Mouse (Mus musculus) layer of hippocampus, postnatal 14 days (tissue): Measurements from ENCODE around the gene Gm10647. TPM values are rescaled to one million over a fixed set of nuclear protein-coding genes. Genes with fewer than 3 reads are reported as not detected.
"Not testable (repeated sequence)": the region's sequence is repeated elsewhere in the genome, so short reads cannot be mapped to it uniquely, and the experiment has no call there.

Experiments
- DNase-seq, 2 experiments: peaks; one replicate each; pipeline ENCODE4 v3.0.0; 2021 to 2022; ENCODE audit warnings: low spot score in 2 of 2, mixed read lengths in 1 of 2
- long read RNA-seq, 2 experiments: library from polyadenylated mRNA; stranded (forward); transcript quantifications; one replicate each; pipeline ENCODE4 v2.0.0; 2021
- total RNA-seq, 2 experiments: library from RNA; stranded (reverse); gene quantifications; 2 replicates each; pipeline ENCODE4 v1.2.3; 2021

Gm10647 gene
- total RNA-seq: under 1 TPM; 0.48 to 0.67 TPM
- long read RNA-seq, experiment 1: 0 reads
- long read RNA-seq, experiment 2: 0 reads

- DNase-seq: no peak
Measured at GRCm38 (mm10) chr9:66796739-66797138, at the start of gene Gm10647. TSS of gene Gm10647 (plus strand) at chr9:66797039.

DNA sequence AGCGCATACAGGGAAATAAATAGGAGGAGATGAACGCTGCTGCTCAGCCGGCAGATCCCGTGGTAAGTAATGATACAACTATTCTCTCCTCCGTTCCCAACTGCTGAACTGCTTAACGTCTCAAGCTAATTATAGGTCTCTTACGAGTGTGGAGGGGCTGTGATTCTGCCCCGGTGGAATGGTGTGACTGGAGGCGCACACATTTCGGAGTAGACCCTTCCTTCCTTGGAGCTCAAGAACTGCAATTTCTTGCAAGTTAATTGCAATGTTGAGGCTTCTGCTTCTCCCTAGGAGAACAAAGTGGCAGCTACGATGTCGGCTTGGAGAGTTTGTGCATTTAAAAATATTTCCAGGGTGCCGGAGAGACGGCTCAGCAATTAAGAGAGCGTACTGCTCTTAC is 48.4 kb upstream of the Gm10647 start:
- no peak for DNase-seq

GRCm38 (mm10) chr9:66752849-66753248 is 44.0 kb upstream of the Gm10647 start:
- DNase-seq: no peak

- DNase-seq: no peak
Measured at GRCm38 (mm10) chr9:66760991-66761390, 35.8 kb upstream of the Gm10647 start.

DNA sequence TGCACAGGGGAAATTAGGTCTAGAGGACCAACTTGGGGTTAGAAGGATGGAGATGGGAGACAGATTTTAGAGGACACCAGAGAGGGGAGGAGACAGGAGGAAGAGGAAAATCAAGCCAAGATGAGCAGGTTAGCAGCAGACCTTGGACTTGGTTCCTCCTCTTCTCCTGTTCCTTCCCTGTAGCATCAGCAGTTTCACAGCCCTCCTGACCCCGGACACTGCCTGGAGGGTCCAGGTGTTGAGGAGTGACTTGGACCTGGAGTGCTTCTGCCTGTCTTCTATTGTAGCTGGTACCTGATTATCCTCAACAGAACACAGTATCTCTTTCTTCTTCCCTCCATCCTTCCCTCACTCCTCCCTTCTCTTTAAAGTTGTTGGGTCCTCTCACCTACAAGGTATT is 28.1 kb upstream of the Gm10647 start:
- DNase-seq: no peak

DNA sequence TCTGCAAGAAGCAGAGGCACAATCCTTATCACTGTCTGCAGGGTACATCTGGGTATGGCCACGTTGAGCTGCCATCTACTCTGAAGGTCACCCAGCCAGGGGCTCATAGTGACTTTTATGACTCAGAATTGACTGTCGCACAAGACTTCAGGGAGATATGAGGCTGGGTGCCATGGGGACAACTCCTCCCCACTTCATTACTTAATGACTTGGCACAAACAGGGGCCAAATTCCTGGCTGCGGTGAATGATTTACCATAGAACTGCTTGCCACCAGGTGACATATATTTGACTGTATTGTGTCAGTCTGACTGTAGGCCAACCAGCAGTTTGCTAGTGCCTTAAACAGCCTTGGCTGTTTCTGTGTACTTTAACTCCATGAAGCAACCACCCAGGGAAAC is 27.6 kb upstream of the Gm10647 start:
- DNase-seq: no peak

GRCm38 (mm10) chr9:66770701-66771100 is 26.1 kb upstream of the Gm10647 start:
- DNase-seq: no peak

DNA sequence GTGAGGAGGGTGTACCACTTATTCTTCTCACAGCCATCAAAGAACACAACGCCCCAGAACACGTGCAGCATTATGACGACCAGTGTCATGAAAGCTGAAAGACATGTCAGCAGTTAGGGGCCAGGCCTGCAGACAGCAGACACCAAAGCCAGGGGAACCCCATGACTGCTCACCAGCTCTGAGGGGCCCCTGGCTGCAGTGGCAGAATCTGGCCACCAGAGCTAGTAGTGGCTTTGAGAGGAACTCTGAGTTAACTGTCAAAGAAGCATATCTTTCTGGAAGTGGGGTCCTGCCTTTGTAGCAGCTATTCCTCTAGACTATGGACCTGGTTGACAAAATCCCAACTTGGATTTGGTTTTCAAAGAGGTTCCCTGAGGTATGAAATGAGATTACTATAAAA is 12.3 kb upstream of the Gm10647 start:
- not testable (repeated sequence) for DNase-seq

GRCm38 (mm10) chr9:66787821-66788220 is 9.0 kb upstream of the Gm10647 start:
- DNase-seq: peak in 1 of 2 experiments; percentile 66

- DNase-seq: no peak
Measured at GRCm38 (mm10) chr9:66794629-66795463, 2.0 kb upstream of the Gm10647 start.

GRCm38 (mm10) chr9:66795464-66796324 is 1.1 kb upstream of the Gm10647 start, which contains the start of gene Aph1b:
TSS of gene Aph1b (minus strand) at chr9:66795490.
- DNase-seq: peak; percentile 92 to 95

DNA sequence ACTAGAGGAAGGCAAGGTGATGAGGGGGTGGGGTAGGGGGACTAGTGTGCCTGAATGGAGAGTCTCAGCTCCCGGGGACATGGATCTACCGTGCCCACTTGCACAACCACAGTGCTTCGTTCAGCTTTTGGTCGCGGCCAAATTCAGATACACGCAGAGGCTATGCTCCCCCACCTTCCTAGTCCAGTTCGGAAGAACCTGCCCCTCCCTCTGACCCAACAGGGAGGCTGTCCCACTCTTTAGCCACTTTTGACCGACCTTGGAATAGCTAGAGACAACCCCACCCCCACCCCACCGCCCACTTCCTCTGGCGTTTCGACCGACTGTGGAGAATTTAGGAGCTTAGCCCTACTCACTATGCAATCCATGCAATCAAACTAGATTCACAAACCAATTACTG is 5.1 kb downstream of the Gm10647 start:
- no peak for DNase-seq

DNA sequence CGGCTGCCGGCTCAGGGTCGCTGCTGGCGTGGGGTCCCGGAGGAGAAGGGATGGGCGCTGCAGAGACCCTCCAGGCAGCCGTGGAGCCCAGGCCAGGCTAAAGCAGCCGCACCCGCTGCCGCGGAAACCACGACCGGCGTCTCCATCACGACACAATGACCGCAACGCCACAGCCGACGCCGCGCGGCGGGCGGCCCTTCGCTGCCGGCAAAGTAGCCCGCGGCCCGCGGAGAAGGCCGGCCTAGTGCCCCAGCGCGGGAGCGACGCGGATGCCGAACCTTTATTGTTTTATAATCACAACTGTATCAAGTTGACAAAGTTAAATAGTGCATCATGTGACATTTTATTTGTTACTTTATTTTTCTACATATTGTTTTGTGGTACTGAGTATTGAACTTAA is 9.1 kb downstream of the Gm10647 start:
- DNase-seq: not testable (repeated sequence)

DNA sequence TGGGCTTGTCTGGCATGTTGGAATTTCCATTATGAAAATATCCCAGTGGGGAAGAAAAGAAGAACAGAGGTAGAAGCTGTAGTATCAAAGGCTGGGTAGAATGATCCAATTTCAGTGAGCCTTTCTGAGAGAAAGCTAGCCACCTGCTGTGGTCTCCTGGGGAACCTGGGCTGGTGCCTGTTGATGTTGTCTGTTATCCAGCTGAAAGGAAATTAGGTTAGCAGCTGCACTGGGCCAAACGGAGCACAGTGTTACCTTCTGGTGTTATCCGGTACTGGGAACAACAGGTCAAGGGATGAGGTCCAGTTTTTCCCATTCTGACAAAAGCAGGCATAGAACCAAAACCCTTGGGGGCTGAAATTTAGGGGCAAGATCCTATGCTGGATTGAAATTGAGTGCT is 16.6 kb downstream of the Gm10647 start:
- no peak for DNase-seq

DNA sequence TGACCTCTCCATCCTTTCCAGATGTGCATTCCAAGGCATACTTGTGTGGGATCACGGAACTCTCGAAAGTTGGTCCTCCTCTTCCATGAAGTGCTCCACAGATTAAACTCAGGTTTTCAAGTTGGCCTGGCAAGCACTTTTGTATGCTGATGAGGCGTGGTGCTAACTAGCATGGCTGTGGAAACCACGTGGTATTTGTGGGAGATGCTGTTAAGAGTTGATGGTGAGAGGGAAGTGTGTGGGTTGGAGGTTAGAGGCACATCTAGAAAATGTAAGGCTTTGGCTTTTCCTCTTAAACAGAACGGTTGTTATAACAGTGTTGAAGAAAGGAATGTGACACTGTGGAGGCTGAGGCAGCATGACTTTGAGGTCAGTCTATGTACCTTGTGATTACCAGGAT is 24.2 kb downstream of the Gm10647 start:
- no peak for DNase-seq

DNA sequence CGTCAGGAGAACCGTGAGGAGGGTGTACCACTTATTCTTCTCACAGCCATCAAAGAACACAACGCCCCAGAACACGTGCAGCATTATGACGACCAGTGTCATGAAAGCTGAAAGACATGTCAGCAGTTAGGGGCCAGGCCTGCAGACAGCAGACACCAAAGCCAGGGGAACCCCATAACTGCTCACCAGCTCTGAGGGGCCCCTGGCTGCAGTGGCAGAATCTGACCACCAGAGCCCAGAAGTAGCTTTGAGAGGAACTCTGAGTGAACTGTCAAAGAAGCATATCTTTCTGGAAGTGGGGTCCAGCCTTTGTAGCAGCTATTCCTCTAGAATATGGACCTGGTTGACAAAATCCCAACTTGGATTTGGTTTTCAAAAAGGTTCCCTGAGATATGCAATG is 25.4 kb downstream of the Gm10647 start:
- DNase-seq: not testable (repeated sequence)

GRCm38 (mm10) chr9:66825990-66826389 is 29.2 kb downstream of the Gm10647 start:
- peak in 1 of 2 experiments; percentile 71 for DNase-seq

GRCm38 (mm10) chr9:66832366-66832908 is 35.6 kb downstream of the Gm10647 start:
- no peak for DNase-seq

DNA sequence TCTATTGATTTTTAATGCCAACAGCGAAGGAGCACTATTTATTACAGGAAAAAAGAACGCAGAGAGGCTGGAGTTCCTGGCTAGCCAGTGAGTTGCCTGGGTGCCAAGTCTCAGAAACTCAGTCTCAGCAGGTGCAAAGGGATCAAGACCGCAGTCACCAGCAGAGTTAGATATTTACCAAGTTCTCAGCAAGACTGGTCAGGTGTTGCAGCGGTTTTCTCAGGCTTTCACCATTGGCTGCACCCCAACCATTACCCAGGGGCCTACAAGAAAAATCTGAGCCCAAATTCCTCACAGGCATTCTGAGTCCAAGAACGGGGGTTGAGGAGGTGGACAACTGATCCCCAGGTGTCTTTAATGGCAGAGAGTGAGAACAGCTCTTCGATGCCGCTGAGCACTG is 37.0 kb downstream of the Gm10647 start:
- no peak for DNase-seq

- DNase-seq: peak; percentile 97 to 99
Measured at GRCm38 (mm10) chr9:66834318-66835096, 37.7 kb downstream of the Gm10647 start, which contains the start of gene Aph1c. TSS of gene Aph1c (minus strand) at chr9:66834726.

- no peak for DNase-seq
Measured at GRCm38 (mm10) chr9:66835097-66835480, 38.2 kb downstream of the Gm10647 start.
